Mouse (Mus musculus) forebrain, embryonic 13.5 days (tissue): ENCODE measurements around the gene Mapk10. TPM values are rescaled to one million over a fixed set of nuclear protein-coding genes. Genes with fewer than 3 reads are reported as not detected.
"Not testable (repeated sequence)": the region's sequence is repeated elsewhere in the genome, so short reads cannot be mapped to it uniquely, and the experiment has no call there.

Experiments
- ATAC-seq: fragments of 200-750 bp; cut with Nextera tagmentation; 2 replicates; pipeline ENCODE4 v1.8.0; 2017
- H3K27ac ChIP-seq: fragments of 300-500 bp; sonication (generic); 2 replicates; pipeline ENCODE4 v1.5.1; 2015; ENCODE audit warnings: inconsistent platforms, mild to moderate bottlenecking, moderate library complexity
- H3K27me3 ChIP-seq: fragments of 300-500 bp; sonication (generic); 2 replicates; pipeline ENCODE4 v1.6.1; 2015; ENCODE audit warnings: mild to moderate bottlenecking, inconsistent platforms
- H3K36me3 ChIP-seq: fragments of 300-500 bp; sonication (generic); 2 replicates; pipeline ENCODE4 v1.6.1; 2015; ENCODE audit warnings: mild to moderate bottlenecking, inconsistent platforms; ENCODE audit not compliant: poor library complexity, severe bottlenecking
- H3K4me1 ChIP-seq: fragments of 300-500 bp; sonication (generic); 2 replicates; pipeline ENCODE4 v1.6.1; 2015; ENCODE audit warnings: inconsistent platforms
- H3K4me2 ChIP-seq: fragments of 300-500 bp; sonication (generic); 2 replicates; pipeline ENCODE4 v1.6.1; 2015; ENCODE audit warnings: inconsistent platforms, mild to moderate bottlenecking, moderate library complexity
- H3K4me3 ChIP-seq: fragments of 300-500 bp; sonication (generic); 2 replicates; pipeline ENCODE4 v1.5.1; 2015; ENCODE audit warnings: mild to moderate bottlenecking, inconsistent platforms
- H3K9ac ChIP-seq: fragments of 300-500 bp; sonication (generic); 2 replicates; pipeline ENCODE4 v1.6.1; 2015; ENCODE audit warnings: mild to moderate bottlenecking, inconsistent platforms
- H3K9me3 ChIP-seq: fragments of 300-500 bp; sonication (generic); replicated peaks from 2 replicates; pipeline ENCODE4 v1.6.1; 2016; ENCODE audit warnings: inconsistent platforms
- WGBS: fragments of 180-500 bp; shearing (Covaris S2); methylation state at CpG from one replicate; pipeline ENCODE4 v1.1.7; 2015; 5-methylcytosine and 5-hydroxymethylcytosine counted together
- polyA plus RNA-seq: library from polyadenylated mRNA; unstranded; fragments of >200 nt; fragmentation: Nextera tagmentation; extraction: Ambion mirVana; gene quantifications from 2 replicates; pipeline ENCODE4 v1.2.1, GENCODE M21; 2015

The Mapk10 gene
- polyA plus RNA-seq, 1 experiment from 2014 or later = 53.0 TPM

- ATAC-seq = no peak
- no peak overlapping the region for H3K4me2 ChIP-seq
- WGBS = 63% methylated on average over 16 of the region's 16 CpGs
Measured at GRCm38 (mm10) chr5:102875628-102876027, 335.5 kb downstream of the Mapk10 start.

GRCm38 (mm10) chr5:102874605-102875298, 336.4 kb downstream of the Mapk10 start:
- H3K27me3 ChIP-seq = no peaks in the 10 kb centered on the region
- ATAC-seq = peak; percentile 78
- no peak overlapping the region for H3K9ac ChIP-seq
- no peaks in the 10 kb centered on the region for H3K36me3 ChIP-seq
- H3K27ac ChIP-seq = no peak overlapping the region
- H3K9me3 ChIP-seq = no peaks in the 10 kb centered on the region
- no peak overlapping the region for H3K4me3 ChIP-seq
- WGBS = 42% methylated on average over 11 of the region's 11 CpGs
- H3K4me2 ChIP-seq = 0 out of 2 replicates have a peak overlapping the region, but pooled peaks have one; percentile 7
- no peaks in the 10 kb centered on the region for H3K4me1 ChIP-seq

More at GRCm38 (mm10) chr5:102875628-102876027, 335.5 kb downstream of the Mapk10 start:
- Histone ChIP-seq H3K27ac (no peak overlapping the region), H3K4me3 (no peak overlapping the region), H3K4me1 (no peaks in the 10 kb centered on the region), H3K36me3 (no peaks in the 10 kb centered on the region), H3K27me3 (no peaks in the 10 kb centered on the region), H3K9ac (no peak overlapping the region), H3K9me3 (no peaks in the 10 kb centered on the region)

GRCm38 (mm10) chr5:102872996-102873395, 338.1 kb downstream of the Mapk10 start:
- not testable (repeated sequence) for H3K27me3 ChIP-seq, H3K4me1 ChIP-seq, H3K27ac ChIP-seq, H3K4me2 ChIP-seq, ATAC-seq, H3K36me3 ChIP-seq, H3K9ac ChIP-seq, H3K9me3 ChIP-seq, H3K4me3 ChIP-seq
- 91% methylated on average over 9 of the region's 9 CpGs for WGBS

GRCm38 (mm10) chr5:102868196-102868595, 342.9 kb downstream of the Mapk10 start:
- no peak for ATAC-seq
- WGBS = 66% methylated on average over 5 of the region's 5 CpGs

GRCm38 (mm10) chr5:102859749-102860148, 351.4 kb downstream of the Mapk10 start:
- H3K27me3 ChIP-seq = no peaks in the 10 kb centered on the region
- no peak overlapping the region for H3K4me2 ChIP-seq
- peaks cover 6% of the 10 kb centered on the region for H3K4me1 ChIP-seq
- no peaks in the 10 kb centered on the region for H3K9me3 ChIP-seq
- H3K9ac ChIP-seq = no peak overlapping the region
- H3K36me3 ChIP-seq = no peaks in the 10 kb centered on the region
- no peak overlapping the region for H3K27ac ChIP-seq
- no peak overlapping the region for H3K4me3 ChIP-seq
- no peak for ATAC-seq
- WGBS = 90% methylated on average over 11 of the region's 11 CpGs

More at GRCm38 (mm10) chr5:102868196-102868595, 342.9 kb downstream of the Mapk10 start:
- no peaks in the 10 kb centered on the region for H3K36me3 ChIP-seq
- H3K9ac ChIP-seq = no peak overlapping the region
- H3K9me3 ChIP-seq = no peaks in the 10 kb centered on the region
- H3K27ac ChIP-seq = no peak overlapping the region
- no peaks in the 10 kb centered on the region for H3K4me1 ChIP-seq
- H3K4me2 ChIP-seq = no peak overlapping the region
- H3K27me3 ChIP-seq = no peaks in the 10 kb centered on the region
- H3K4me3 ChIP-seq = no peak overlapping the region

GRCm38 (mm10) chr5:102858047-102858446, 353.1 kb downstream of the Mapk10 start:
- no peaks in the 10 kb centered on the region for H3K9me3 ChIP-seq
- H3K9ac ChIP-seq = no peak overlapping the region
- no peak overlapping the region for H3K4me2 ChIP-seq
- H3K4me3 ChIP-seq = no peak overlapping the region
- H3K36me3 ChIP-seq = no peaks in the 10 kb centered on the region
- H3K27ac ChIP-seq = no peak overlapping the region
- H3K27me3 ChIP-seq = no peaks in the 10 kb centered on the region
- H3K4me1 ChIP-seq = peaks cover 6% of the 10 kb centered on the region
- no peak for ATAC-seq

Other genes with a start within 250 kb of the Mapk10 start
- 4.9 and 5.2 TPM in 2 replicates for gene Ptpn13, start 213.9 kb upstream of the Mapk10 start, polyA plus RNA-seq